Mouse (Mus musculus) natural killer cell, adult 2 months (primary cell): ENCODE results near the gene Prdx3.
"Not testable (repeated sequence)": the region's sequence is repeated elsewhere in the genome, so short reads cannot be mapped to it uniquely, and the experiment has no call there.

Experiments
- DNase-seq, 2 experiments: peaks; one replicate each; pipeline ENCODE4 v3.0.0; 2022; ENCODE audit warnings: low spot score in 2 of 2

The Prdx3 gene

GRCm38 (mm10) chr19:60866169-60866568, 8.2 kb downstream of the Prdx3 start:
- not testable (repeated sequence) for DNase-seq

- peak; percentile 80 to 83 for DNase-seq
Measured at GRCm38 (mm10) chr19:60860868-60861700, 13.3 kb downstream of the Prdx3 start, which contains the start of gene Sfxn4. Sfxn4 (minus strand) TSS chr19:60861479.

GRCm38 (mm10) chr19:60845731-60846130, 28.6 kb downstream of the Prdx3 start:
- no peak for DNase-seq

- no peak for DNase-seq
Measured at GRCm38 (mm10) chr19:60843324-60843723, 31.0 kb downstream of the Prdx3 start.

- peak; percentile 64 to 79 for DNase-seq
Measured at GRCm38 (mm10) chr19:60837747-60838146, 36.6 kb downstream of the Prdx3 start.

GRCm38 (mm10) chr19:60818677-60819076, 55.7 kb downstream of the Prdx3 start:
- DNase-seq, result no peak
